Mouse (Mus musculus) spleen, postnatal 36 days (tissue): Measurements from ENCODE around the gene Gabbr2.

Source experiments
- DNase-seq, 2 experiments: peaks; one replicate each; pipeline ENCODE4 v3.0.0; 2022; ENCODE audit warnings: low spot score in 2 of 2, mixed read lengths in 1 of 2

Gene Gabbr2

GRCm38 (mm10) chr4:46867779-46868178 lies 123.9 kb downstream of the Gabbr2 start:
- no peak for DNase-seq

- DNase-seq = no peak
These were observed 125.6 kb downstream of the Gabbr2 start for GRCm38 (mm10) chr4:46866070-46866469.

- DNase-seq = no peak
These were observed 128.0 kb downstream of the Gabbr2 start for GRCm38 (mm10) chr4:46863721-46864120.

- no peak for DNase-seq
These were observed 129.0 kb downstream of the Gabbr2 start for GRCm38 (mm10) chr4:46862677-46863076.

GRCm38 (mm10) chr4:46860586-46860985 lies 131.1 kb downstream of the Gabbr2 start:
- no peak for DNase-seq

- DNase-seq = no peak
These were observed 132.8 kb downstream of the Gabbr2 start for GRCm38 (mm10) chr4:46858899-46859298.

- no peak for DNase-seq
These were observed 135.5 kb downstream of the Gabbr2 start for GRCm38 (mm10) chr4:46856145-46856544.

- DNase-seq = no peak
These were observed 136.8 kb downstream of the Gabbr2 start for GRCm38 (mm10) chr4:46854686-46855385.

GRCm38 (mm10) chr4:46853852-46854460 lies 137.7 kb downstream of the Gabbr2 start:
- peak; percentile 61 to 76 for DNase-seq

- no peak for DNase-seq
These were observed 143.9 kb downstream of the Gabbr2 start for GRCm38 (mm10) chr4:46847745-46848144.

- DNase-seq = no peak
These were observed 145.3 kb downstream of the Gabbr2 start for GRCm38 (mm10) chr4:46846396-46846795.

- no peak for DNase-seq
These were observed 146.6 kb downstream of the Gabbr2 start for GRCm38 (mm10) chr4:46844982-46845643.

GRCm38 (mm10) chr4:46844567-46844966 lies 147.1 kb downstream of the Gabbr2 start:
- no peak for DNase-seq

GRCm38 (mm10) chr4:46842596-46842995 lies 149.1 kb downstream of the Gabbr2 start:
- no peak for DNase-seq

- no peak for DNase-seq
These were observed 151.5 kb downstream of the Gabbr2 start for GRCm38 (mm10) chr4:46840146-46840545.

- DNase-seq = no peak
These were observed 154.3 kb downstream of the Gabbr2 start for GRCm38 (mm10) chr4:46837362-46837761.

- DNase-seq = no peak
These were observed 155.6 kb downstream of the Gabbr2 start for GRCm38 (mm10) chr4:46836065-46836464.

- no peak for DNase-seq
These were observed 156.6 kb downstream of the Gabbr2 start for GRCm38 (mm10) chr4:46835064-46835463.

- DNase-seq = no peak
These were observed 158.7 kb downstream of the Gabbr2 start for GRCm38 (mm10) chr4:46832834-46833544.

- no peak for DNase-seq
These were observed 162.0 kb downstream of the Gabbr2 start for GRCm38 (mm10) chr4:46829656-46830055.

GRCm38 (mm10) chr4:46828141-46828571 lies 163.5 kb downstream of the Gabbr2 start:
- no peak for DNase-seq

GRCm38 (mm10) chr4:46827471-46827870 lies 164.2 kb downstream of the Gabbr2 start:
- no peak for DNase-seq
